Comparison of ENCODE assay signal across 9 mouse cellular contexts in genomic region chr15:6209301-6209700, GRCm38 (mm10).
DNase-seq lines count a peak whose midpoint lies in the region; ATAC-seq and TF ChIP-seq lines count a peak whose summit lies in the region.
"Had no signal": no experiment of that assay in that cellular context is flagged by ENCODE, and none has a peak within 500 bp of the region (broad histone marks: within the 10 kb centered on the region; RNA-seq: fewer than 3 reads in every experiment).

No protein-coding gene starts in this region.

- no peaks in the 10 kb centered on the region for H3K4me1 ChIP-seq in MEL (ENCODE audit: control insufficient read depth in 1 of 2, insufficient read depth in 2 of 2, low read length in 2 of 2)
- H3K4me1 ChIP-seq in limb, embryonic 14.5 days (ENCODE audit: control insufficient read depth, insufficient read depth, low read length): no peaks in the 10 kb centered on the region
- H3K4me1 ChIP-seq: heart, embryonic 13.5 days had no signal

- no peaks in the 10 kb centered on the region; a peak in 1 of 4 replicates for H3K27me3 ChIP-seq in MEL (ENCODE audit: control insufficient read depth in 1 of 2, insufficient read depth in 2 of 2, low read length in 2 of 2)
- no peaks in the 10 kb centered on the region for H3K27me3 ChIP-seq in limb, embryonic 14.5 days (ENCODE audit: control insufficient read depth, insufficient read depth, low read length)
- H3K27me3 ChIP-seq: heart, embryonic 13.5 days had no signal

- H3K36me3 ChIP-seq in MEL (ENCODE audit: control insufficient read depth in 1 of 2, insufficient read depth in 2 of 2, low read length in 2 of 2): no peaks in the 10 kb centered on the region
- H3K36me3 ChIP-seq in limb, embryonic 14.5 days (ENCODE audit: control insufficient read depth, insufficient read depth, low read length): no peaks in the 10 kb centered on the region
- H3K36me3 ChIP-seq: heart, embryonic 13.5 days had no signal

- no peak overlapping the region for H3K9ac ChIP-seq in MEL (ENCODE audit: control insufficient read depth, low read depth, low read length, poor library complexity, severe bottlenecking)
- H3K9ac ChIP-seq in limb, embryonic 14.5 days (ENCODE audit: low read depth, low read length, severe bottlenecking): no peak overlapping the region
- H3K9ac ChIP-seq: heart, embryonic 13.5 days had no signal

- no peaks in the 10 kb centered on the region for H3K79me2 ChIP-seq in MEL (ENCODE audit: control insufficient read depth, insufficient read depth, low read length, poor library complexity)

- no peak overlapping the region for H3K4me2 ChIP-seq in limb, embryonic 14.5 days (replicated peaks; ENCODE audit: low read depth, low read length, severe bottlenecking)
- H3K4me2 ChIP-seq: heart, embryonic 13.5 days had no signal

- H3K9me3 ChIP-seq in MEL (replicated peaks; ENCODE audit: insufficient read depth, low read length): no peaks in the 10 kb centered on the region
- H3K9me3 ChIP-seq in limb, embryonic 14.5 days (ENCODE audit: control insufficient read depth, low read length): no peaks in the 10 kb centered on the region
- H3K9me3 ChIP-seq: heart, embryonic 13.5 days had no signal

- peak; percentile 65 for TF ChIP-seq CTCF in left cerebral cortex, adult 2 months (IDR thresholded peaks at IDR 0.05)
- TF ChIP-seq CTCF in MEL (IDR thresholded peaks at IDR 0.05 in 2 of 3, conservative IDR thresholded peaks at IDR 0.05 in 1 of 3; ENCODE audit: control insufficient read depth in 1 of 3, insufficient read depth in 1 of 3, low read depth in 2 of 3, low read length in 3 of 3, poor library complexity in 1 of 3, severe bottlenecking in 1 of 3): peak; percentile 22 to 68 (median 48); a peak in 5 of 6 replicates

- intact Hi-C loops in left cerebral cortex, adult 2 months (cut with DNase I): loop anchor here (1.0 to 5.0 kb wide), 5 partner anchors 132 to 1122 kb away; no protein-coding TSS in a partner anchor
- intact Hi-C loops in left cerebral cortex, postnatal 36 days (cut with DNase I): loop anchor here (1.0 kb wide), 1 partner anchor 973 kb away; no protein-coding TSS in a partner anchor

- TF ChIP-seq EP300 in MEL (IDR thresholded peaks at IDR 0.05; ENCODE audit: low read depth in 1 of 2, low read length in 2 of 2): no peak

- TF ChIP-seq RAD21 in MEL (IDR thresholded peaks at IDR 0.05; ENCODE audit: low read depth, low read length): peak; percentile 78

- 11% methylated on average over 2 of the region's 2 CpGs for WGBS in limb, embryonic 14.5 days

- peak; percentile 63 for ATAC-seq in granulocyte monocyte progenitor cell, adult 5-6 weeks (replicated peaks; ENCODE audit: poor library complexity, severe bottlenecking)
- peak; percentile 44; the same call in 1 of the 2 replicates for ATAC-seq in limb, embryonic 14.5 days (ENCODE audit: low FRiP score, low read depth)
- ATAC-seq in neutrophil, adult 5-6 weeks (ENCODE audit: extremely low read depth, insufficient number of reproducible peaks, low FRiP score, poor library complexity, severe bottlenecking): 0 out of 2 replicates have a peak, but pooled peaks have one; percentile 44

- DNase-seq in left cerebral cortex, adult 2 months (ENCODE audit: extremely low spot score in 1 of 2, low spot score in 2 of 2): peak; percentile 21 to 47
- DNase-seq in left cerebral cortex, postnatal 36 days (ENCODE audit: low spot score in 2 of 2): no peak
- DNase-seq in MEL (ENCODE audit: low read depth, low spot score): peak; percentile 60
- peak; percentile 28 for DNase-seq in c-Kit-positive CD71-positive TER-119-negative erythroid progenitor cells, embryonic 14.5 days (ENCODE audit: low read depth)
- DNase-seq in limb, embryonic 14.5 days (ENCODE audit: low spot score): peak; percentile 83

- H3K4me3 ChIP-seq in left cerebral cortex, adult 2 months: no peak overlapping the region
- H3K4me3 ChIP-seq in MEL (ENCODE audit: control insufficient read depth in 1 of 2, insufficient read depth in 1 of 2, low read depth in 2 of 2, low read length in 2 of 2): no peak overlapping the region
- no peak overlapping the region for H3K4me3 ChIP-seq in limb, embryonic 14.5 days (replicated peaks; ENCODE audit: low read length)
- H3K4me3 ChIP-seq: heart, embryonic 13.5 days; myocyte had no signal

- H3K27ac ChIP-seq in left cerebral cortex, adult 2 months: no peak overlapping the region
- H3K27ac ChIP-seq in MEL (ENCODE audit: control insufficient read depth, low read depth, low read length): no peak overlapping the region
- H3K27ac ChIP-seq in limb, embryonic 14.5 days (replicated peaks; ENCODE audit: low read depth, low read length): no peak overlapping the region
- H3K27ac ChIP-seq: heart, embryonic 13.5 days had no signal

- no peak for TF ChIP-seq POLR2A in MEL (IDR thresholded peaks at IDR 0.05; ENCODE audit: control insufficient read depth in 1 of 2, insufficient read depth in 1 of 2, low read depth in 1 of 2, low read length in 2 of 2, poor library complexity in 1 of 2)
- no peak for TF ChIP-seq POLR2A in limb, embryonic 14.5 days (IDR thresholded peaks at IDR 0.05; ENCODE audit: borderline replicate concordance, extremely low read depth, insufficient read depth, insufficient read length)

TF ChIP-seq in MEL, 35 proteins besides CTCF, POLR2A, EP300 and RAD21:
- TF ChIP-seq ZMIZ1 (IDR thresholded peaks at IDR 0.05; ENCODE audit: low read depth, low read length) (no peak), SMC3 (IDR thresholded peaks at IDR 0.05; ENCODE audit: low read depth, low read length) (peak; percentile 76), ZC3H11A (IDR thresholded peaks at IDR 0.05; ENCODE audit: low read depth, low read length) (peak; percentile 63), MYC (IDR thresholded peaks at IDR 0.05; ENCODE audit: low read depth, low read length) (no peak), BHLHE40 (IDR thresholded peaks at IDR 0.05; ENCODE audit: borderline replicate concordance, low read depth, low read length) (no peak)

Comparison
In these comparisons a context has a peak if more than half of its experiments do, and no peak if none do; other contexts are left out.
1. DNase-seq: peak in left cerebral cortex, adult 2 months (2 of 2), MEL (single experiment), c-Kit-positive CD71-positive TER-119-negative erythroid progenitor cells, embryonic 14.5 days (single experiment) and limb, embryonic 14.5 days (single experiment); none in left cerebral cortex, postnatal 36 days (0 of 2).
2. Peak in every context shown above with its lines, with median percentiles within 50 percentile points of each other: ATAC-seq.